Mouse (Mus musculus): ENCODE data around the gene Arl5a. TPM values are rescaled to one million over a fixed set of nuclear protein-coding genes. Genes with fewer than 3 reads are reported as not detected.

Gene Arl5a
- 35.6 and 42.3 TPM in 2 replicates for polyA plus RNA-seq (2015; fragmentation: Nextera tagmentation; extraction: Ambion mirVana)

DNA sequence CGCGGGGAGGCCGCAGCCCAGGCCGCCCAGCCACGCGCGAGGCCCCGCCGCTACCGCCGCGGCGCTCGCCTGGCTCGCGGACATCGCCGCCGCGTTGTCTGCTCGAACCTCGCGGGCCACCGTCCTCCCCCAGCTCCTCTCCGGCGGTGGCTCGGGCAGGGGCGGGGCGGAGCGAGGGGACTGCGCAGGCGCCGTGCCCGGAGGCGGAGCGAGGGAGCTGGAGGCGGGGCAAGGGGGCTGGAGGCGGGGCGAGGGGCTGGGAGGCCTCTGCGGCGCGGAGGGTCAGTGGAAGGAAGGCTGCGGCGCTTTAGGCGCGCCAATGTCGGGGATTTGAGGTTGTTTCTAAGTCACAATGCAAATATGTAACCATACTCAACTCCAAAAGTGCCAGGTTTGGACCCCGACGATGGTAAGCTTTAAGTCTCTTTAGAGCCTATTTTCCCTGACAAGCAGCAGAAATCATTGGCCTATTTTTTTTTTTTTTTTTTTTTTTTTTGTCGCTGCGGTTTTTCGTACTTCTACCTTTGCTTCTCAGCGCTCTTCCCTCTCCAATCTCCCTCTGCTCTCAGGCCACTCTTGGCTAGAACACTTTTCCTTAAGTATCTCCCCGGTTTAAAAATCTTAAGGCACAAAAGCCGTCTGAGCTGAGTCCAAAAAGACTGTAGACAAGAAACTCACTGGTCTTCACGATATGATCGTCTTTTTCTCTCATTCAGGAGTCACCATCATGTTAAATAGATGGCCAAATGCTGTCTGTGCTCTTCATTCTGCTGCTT lies at the start of gene Arl5a:
TSS of gene Arl5a (minus strand) at position 155 of the 776 bp plus-strand sequence.
- Histone ChIP-seq H3K9me3 (no peaks in the 10 kb centered on the region), H3K36me3 (no peaks in the 10 kb centered on the region), H3K4me2 (peak within 1 kb of the TSS; percentile 74), H3K4me3 (peak within 1 kb of the TSS; percentile 96), H3K4me1 (peaks cover 22% of the 10 kb centered on the region), H3K9ac (peak within 1 kb of the TSS; percentile 94), H3K27ac (peak within 1 kb of the TSS; percentile 92), H3K27me3 (no peaks in the 10 kb centered on the region)
- under 1% methylated on average over 55 of the region's 57 CpGs for WGBS
- ATAC-seq (ENCODE audit: insufficient number of reproducible peaks, low FRiP score, low TSS enrichment, low read depth), result peak; percentile 91

DNA sequence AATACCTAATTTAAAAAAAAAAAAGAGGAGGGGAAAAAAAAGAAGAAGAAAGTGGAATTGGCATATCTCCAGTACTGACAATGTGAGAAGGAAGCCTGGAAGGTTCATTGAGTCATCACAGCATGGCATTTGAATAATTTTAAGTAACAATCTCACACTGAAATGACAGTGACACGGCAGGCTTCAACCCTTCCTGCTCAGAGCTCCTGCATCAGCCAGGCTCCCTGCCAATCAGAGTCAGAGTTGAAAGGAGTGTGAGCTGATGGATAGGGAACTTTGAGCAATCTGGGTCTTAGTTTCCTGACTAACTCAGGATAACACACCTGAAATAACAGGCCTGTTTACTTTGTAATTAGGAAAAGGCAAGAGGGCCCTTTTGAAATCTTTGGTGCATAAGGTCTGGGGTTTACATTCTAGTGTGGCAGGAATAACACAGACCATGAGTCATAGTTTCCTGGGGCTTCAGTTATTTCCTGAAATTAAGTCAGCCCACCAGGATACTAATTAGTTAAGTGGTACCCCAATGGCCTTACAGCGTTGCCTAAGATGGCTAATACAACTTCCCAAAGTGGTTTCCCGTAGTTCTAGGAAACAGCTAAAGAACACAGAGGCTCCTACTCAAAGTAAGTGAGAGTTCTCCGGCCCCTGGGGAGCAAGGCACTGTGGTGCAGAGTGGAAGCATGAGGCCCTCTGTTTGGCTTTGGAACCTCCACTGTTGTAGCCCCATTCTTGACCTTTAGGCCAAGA lies 47.0 kb upstream of the Arl5a start:
- WGBS, result 23% methylated on average over 4 of the region's 4 CpGs
- 0 out of 2 replicates have a peak, but pooled peaks have one; percentile 14 for ATAC-seq (ENCODE audit: insufficient number of reproducible peaks, low FRiP score, low TSS enrichment, low read depth)

DNA sequence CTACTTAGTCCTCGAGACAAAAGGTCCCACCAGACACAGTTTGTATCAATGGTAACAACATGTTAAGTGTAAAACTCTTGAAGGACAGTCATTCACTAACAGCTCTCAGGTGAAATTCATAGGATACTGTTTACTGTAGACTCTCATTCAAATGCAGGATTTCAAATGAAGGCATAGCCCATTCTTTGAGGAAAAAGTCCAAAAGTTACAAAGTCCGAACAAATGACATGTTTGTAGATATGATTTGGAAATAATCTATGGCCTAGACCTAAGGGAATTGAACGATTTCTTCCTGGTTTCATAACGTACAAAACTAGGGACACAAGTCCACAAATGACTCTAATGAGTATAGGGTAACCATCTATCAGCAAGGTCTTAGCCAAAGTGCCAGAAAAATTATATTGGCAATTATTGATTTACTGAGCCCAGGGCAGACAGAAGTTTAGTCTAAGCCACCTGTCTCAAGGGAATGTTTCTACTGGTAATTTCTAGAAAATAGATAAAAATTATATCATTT lies 45.4 kb upstream of the Arl5a start:
- WGBS, result 85% methylated on average over 4 of the region's 4 CpGs
- ATAC-seq (ENCODE audit: insufficient number of reproducible peaks, low FRiP score, low TSS enrichment, low read depth), result no peak

More for the DNA sequence above, 47.0 kb upstream of the Arl5a start:
- no peak overlapping the region for H3K4me3 ChIP-seq
- H3K27me3 ChIP-seq, result no peaks in the 10 kb centered on the region; the same call in 1 of the 2 replicates
- H3K4me2 ChIP-seq, result no peak overlapping the region
- H3K9ac ChIP-seq, result no peak overlapping the region
- no peaks in the 10 kb centered on the region for H3K36me3 ChIP-seq
- H3K27ac ChIP-seq, result no peak overlapping the region
- H3K9me3 ChIP-seq, result no peaks in the 10 kb centered on the region
- peaks cover 3% of the 10 kb centered on the region; the same call in 1 of the 2 replicates for H3K4me1 ChIP-seq

DNA sequence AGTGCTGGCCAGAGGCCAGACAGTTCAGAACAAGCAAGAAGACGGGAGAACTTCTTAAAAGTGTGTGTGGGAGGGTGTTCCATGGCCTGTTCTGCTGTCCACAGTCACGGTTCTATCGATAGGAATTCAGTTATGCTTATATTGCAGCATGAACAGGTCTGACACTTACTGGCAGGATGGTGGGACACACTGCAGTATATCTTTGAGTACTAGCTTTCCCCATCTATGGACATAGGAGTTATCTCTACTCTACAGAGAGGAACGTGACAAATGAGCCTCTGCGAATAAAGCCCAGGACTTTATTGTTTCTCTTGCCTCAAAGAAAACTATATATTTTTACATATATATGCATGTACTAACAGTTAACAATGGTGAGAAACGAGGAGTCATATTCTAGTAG lies 42.9 kb upstream of the Arl5a start:
- H3K27me3 ChIP-seq, result no peaks in the 10 kb centered on the region
- WGBS, result 78% methylated on average over 6 of the region's 6 CpGs
- H3K9ac ChIP-seq, result no peak overlapping the region

More for the DNA sequence above, 45.4 kb upstream of the Arl5a start:
- H3K4me3 ChIP-seq, result no peak overlapping the region
- no peaks in the 10 kb centered on the region; the same call in 1 of the 2 replicates for H3K27me3 ChIP-seq
- no peak overlapping the region for H3K27ac ChIP-seq
- H3K9me3 ChIP-seq, result no peaks in the 10 kb centered on the region
- H3K9ac ChIP-seq, result no peak overlapping the region
- H3K4me1 ChIP-seq, result peaks cover 3% of the 10 kb centered on the region; the same call in 1 of the 2 replicates
- no peak overlapping the region for H3K4me2 ChIP-seq
- H3K36me3 ChIP-seq, result no peaks in the 10 kb centered on the region

GRCm38 (mm10) chr2:52461206-52461967 lies 36.7 kb upstream of the Arl5a start:
- H3K27ac ChIP-seq, result no peak overlapping the region
- H3K4me2 ChIP-seq, result no peak overlapping the region
- H3K9ac ChIP-seq, result no peak overlapping the region
- 0 out of 2 replicates have a peak, but pooled peaks cover 2% of the 10 kb centered on the region for H3K4me1 ChIP-seq
- no peak overlapping the region for H3K4me3 ChIP-seq
- H3K36me3 ChIP-seq, result no peaks in the 10 kb centered on the region
- WGBS, result 86% methylated on average over 12 of the region's 12 CpGs
- ATAC-seq (ENCODE audit: insufficient number of reproducible peaks, low FRiP score, low TSS enrichment, low read depth), result no peak
- H3K9me3 ChIP-seq, result no peaks in the 10 kb centered on the region
- no peaks in the 10 kb centered on the region for H3K27me3 ChIP-seq

More for the DNA sequence above, 42.9 kb upstream of the Arl5a start:
- Histone ChIP-seq H3K4me3 (no peak overlapping the region), H3K4me1 (peaks cover 3% of the 10 kb centered on the region; the same call in 1 of the 2 replicates), H3K9me3 (no peaks in the 10 kb centered on the region), H3K36me3 (no peaks in the 10 kb centered on the region), H3K4me2 (no peak overlapping the region), H3K27ac (no peak overlapping the region)
- ATAC-seq (ENCODE audit: insufficient number of reproducible peaks, low FRiP score, low TSS enrichment, low read depth), result no peak

- no peak overlapping the region for H3K4me3 ChIP-seq
- ATAC-seq (ENCODE audit: insufficient number of reproducible peaks, low FRiP score, low TSS enrichment, low read depth), result no peak
Measured at GRCm38 (mm10) chr2:52455606-52456479, 31.1 kb upstream of the Arl5a start.

DNA sequence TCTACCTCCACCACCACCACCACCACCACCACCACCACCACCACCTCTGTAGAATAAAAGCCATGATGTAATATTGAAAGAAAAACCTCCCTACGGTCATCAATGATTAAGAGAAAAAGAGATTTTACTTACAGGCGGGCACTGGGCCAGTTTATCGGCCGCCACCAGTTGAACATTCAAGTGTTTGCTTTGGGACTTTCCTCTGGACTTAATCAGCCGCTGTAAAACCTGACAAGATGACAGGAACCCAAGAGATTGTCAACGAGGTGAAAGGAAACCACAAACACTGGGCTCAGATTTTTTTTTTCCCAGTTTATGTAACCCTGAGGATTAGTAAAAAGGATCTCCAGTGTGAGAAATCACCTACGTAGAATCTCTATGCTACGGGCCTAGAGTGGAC lies 25.1 kb upstream of the Arl5a start:
- H3K36me3 ChIP-seq, result no peaks in the 10 kb centered on the region
- no peak overlapping the region for H3K9ac ChIP-seq
- no peak for ATAC-seq (ENCODE audit: insufficient number of reproducible peaks, low FRiP score, low TSS enrichment, low read depth)
- no peaks in the 10 kb centered on the region for H3K4me1 ChIP-seq
- H3K9me3 ChIP-seq, result no peaks in the 10 kb centered on the region
- 72% methylated on average over 8 of the region's 8 CpGs for WGBS
- no peak overlapping the region for H3K4me3 ChIP-seq
- no peak overlapping the region for H3K27ac ChIP-seq
- H3K27me3 ChIP-seq, result no peaks in the 10 kb centered on the region
- H3K4me2 ChIP-seq, result no peak overlapping the region

More at GRCm38 (mm10) chr2:52455606-52456479, 31.1 kb upstream of the Arl5a start:
- Histone ChIP-seq H3K9me3 (no peaks in the 10 kb centered on the region), H3K27me3 (no peaks in the 10 kb centered on the region), H3K36me3 (no peaks in the 10 kb centered on the region), H3K27ac (no peak overlapping the region), H3K4me1 (peaks cover 7% of the 10 kb centered on the region; the same call in 1 of the 2 replicates), H3K4me2 (no peak overlapping the region), H3K9ac (no peak overlapping the region)
- 34% methylated on average over 7 of the region's 7 CpGs for WGBS

DNA sequence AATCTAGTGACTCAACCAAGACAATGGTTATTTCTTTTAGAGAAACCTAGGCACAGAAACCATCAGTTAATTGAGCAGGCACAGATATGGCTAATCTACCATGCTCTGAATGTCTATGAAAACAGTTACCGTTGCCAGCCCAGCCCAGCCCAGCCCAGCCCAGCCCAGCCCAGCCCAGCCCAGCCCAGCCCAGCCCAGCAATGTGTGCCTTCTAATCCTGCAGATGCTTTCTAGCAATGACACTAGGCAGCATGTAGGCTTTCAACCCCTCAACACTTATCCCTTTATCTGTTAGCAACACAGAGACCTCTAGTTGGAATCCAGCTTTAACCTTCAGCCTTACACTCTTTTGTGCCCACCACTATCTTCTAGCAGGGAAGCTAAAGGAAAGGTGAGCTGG lies 24.2 kb upstream of the Arl5a start:
- H3K4me3 ChIP-seq, result no peak overlapping the region
- WGBS, result 78% methylated on average over 1 of the region's 1 CpGs
- no peak overlapping the region for H3K9ac ChIP-seq
- H3K27me3 ChIP-seq, result no peaks in the 10 kb centered on the region
- H3K4me1 ChIP-seq, result no peaks in the 10 kb centered on the region
- H3K27ac ChIP-seq, result no peak overlapping the region
- no peak for ATAC-seq (ENCODE audit: insufficient number of reproducible peaks, low FRiP score, low TSS enrichment, low read depth)
- H3K4me2 ChIP-seq, result no peak overlapping the region
- H3K36me3 ChIP-seq, result no peaks in the 10 kb centered on the region
- no peaks in the 10 kb centered on the region for H3K9me3 ChIP-seq

- Histone ChIP-seq H3K9ac (no peak overlapping the region), H3K36me3 (no peaks in the 10 kb centered on the region), H3K4me3 (no peak overlapping the region), H3K4me1 (no peaks in the 10 kb centered on the region), H3K9me3 (no peaks in the 10 kb centered on the region), H3K27me3 (no peaks in the 10 kb centered on the region), H3K27ac (no peak overlapping the region), H3K4me2 (no peak overlapping the region)
- no peak for ATAC-seq (ENCODE audit: insufficient number of reproducible peaks, low FRiP score, low TSS enrichment, low read depth)
- 69% methylated on average over 5 of the region's 5 CpGs for WGBS
Measured at GRCm38 (mm10) chr2:52446648-52447047, 21.9 kb upstream of the Arl5a start.

DNA sequence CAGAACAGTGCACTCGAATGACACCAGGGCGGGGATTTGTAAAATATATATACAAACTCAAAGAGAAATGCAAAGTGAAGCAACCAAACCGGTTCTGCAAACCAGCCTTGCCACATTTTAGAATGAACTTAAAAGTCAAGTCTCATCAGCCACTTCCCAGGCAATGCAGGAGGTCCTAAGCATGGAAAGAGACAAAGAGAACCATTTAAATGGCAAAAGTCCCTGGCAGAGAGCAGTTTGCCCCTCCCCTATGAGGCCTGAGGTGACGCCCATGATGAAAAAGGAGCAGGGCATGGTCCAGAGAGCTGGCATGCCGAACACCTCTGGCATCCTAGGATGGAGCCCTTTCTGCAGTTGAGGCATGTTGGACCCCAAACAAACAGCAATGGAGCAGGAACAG lies 17.4 kb upstream of the Arl5a start:
- no peak for ATAC-seq (ENCODE audit: insufficient number of reproducible peaks, low FRiP score, low TSS enrichment, low read depth)
- 45% methylated on average over 5 of the region's 5 CpGs for WGBS
- H3K4me3 ChIP-seq, result no peak overlapping the region

More for the DNA sequence above, 17.4 kb upstream of the Arl5a start:
- H3K9me3 ChIP-seq, result no peaks in the 10 kb centered on the region
- no peaks in the 10 kb centered on the region for H3K27me3 ChIP-seq
- no peaks in the 10 kb centered on the region for H3K4me1 ChIP-seq
- H3K9ac ChIP-seq, result no peak overlapping the region
- no peaks in the 10 kb centered on the region for H3K36me3 ChIP-seq
- peak overlapping the region; percentile 51 for H3K27ac ChIP-seq
- no peak overlapping the region for H3K4me2 ChIP-seq
